Mouse (Mus musculus) stomach, embryonic 14.5 days (tissue): ENCODE results near the gene Slc35b2. TPM values are rescaled to one million over a fixed set of nuclear protein-coding genes. Genes with fewer than 3 reads are reported as not detected.

Source experiments
- ATAC-seq: fragments of 200-750 bp; cut with Nextera tagmentation; 2 replicates; pipeline ENCODE4 v1.8.0; 2017; ENCODE audit warnings: low read depth, moderate TSS enrichment; ENCODE audit not compliant: insufficient number of reproducible peaks, insufficient read depth, low FRiP score
- H3K27ac ChIP-seq: fragments of 300-500 bp; sonication (generic); 2 replicates; pipeline ENCODE4 v1.5.1; 2014; ENCODE audit warnings: mild to moderate bottlenecking, low read length, moderate library complexity, mixed read lengths
- H3K27me3 ChIP-seq: fragments of 300-500 bp; sonication (generic); 2 replicates; pipeline ENCODE4 v1.6.1; 2014; ENCODE audit warnings: low read length, control low read depth, mixed read lengths; ENCODE audit not compliant: control insufficient read depth, insufficient read depth
- H3K36me3 ChIP-seq: fragments of 300-500 bp; sonication (generic); 2 replicates; pipeline ENCODE4 v1.6.1; 2014; ENCODE audit warnings: mild to moderate bottlenecking, control low read depth, low read length, moderate library complexity, mixed read lengths; ENCODE audit not compliant: control insufficient read depth, insufficient read depth
- H3K4me1 ChIP-seq: fragments of 300-500 bp; sonication (generic); 2 replicates; pipeline ENCODE4 v1.6.1; 2014; ENCODE audit warnings: low read length, control low read depth, mixed read lengths; ENCODE audit not compliant: control insufficient read depth, insufficient read depth
- H3K4me2 ChIP-seq: fragments of 300-500 bp; sonication (generic); replicated peaks from 2 replicates; pipeline ENCODE4 v1.6.1; 2014; ENCODE audit warnings: low read depth, low read length, control low read depth
- H3K4me3 ChIP-seq: fragments of 300-500 bp; sonication (generic); 2 replicates; pipeline ENCODE4 v1.5.1; 2014; ENCODE audit warnings: low read depth, low read length, control low read depth
- H3K9ac ChIP-seq: fragments of 300-500 bp; sonication (generic); replicated peaks from 2 replicates; pipeline ENCODE4 v1.6.1; 2014; ENCODE audit warnings: low read depth, mild to moderate bottlenecking, control low read depth, low read length, moderate library complexity, mixed read lengths
- H3K9me3 ChIP-seq: fragments of 300-500 bp; sonication (generic); 2 replicates; pipeline ENCODE4 v1.6.1; 2016; ENCODE audit warnings: low read depth, low read length, control low read depth; ENCODE audit not compliant: control insufficient read depth
- WGBS: fragments of 180-500 bp; shearing (Covaris S2); extraction: QIAGEN DNeasy Blood & Tissue Kit; methylation state at CpG from one replicate; pipeline ENCODE4 v1.1.7; 2014; 5-methylcytosine and 5-hydroxymethylcytosine counted together
- polyA plus RNA-seq: library from polyadenylated mRNA; unstranded; fragments of >200 nt; fragmentation: Nextera tagmentation; extraction: Ambion mirVana; gene quantifications from 2 replicates; pipeline ENCODE4 v1.2.1, GENCODE M21; 2014

Gene Slc35b2
- polyA plus RNA-seq, 1 experiment from 2014 or later = 117 TPM

DNA sequence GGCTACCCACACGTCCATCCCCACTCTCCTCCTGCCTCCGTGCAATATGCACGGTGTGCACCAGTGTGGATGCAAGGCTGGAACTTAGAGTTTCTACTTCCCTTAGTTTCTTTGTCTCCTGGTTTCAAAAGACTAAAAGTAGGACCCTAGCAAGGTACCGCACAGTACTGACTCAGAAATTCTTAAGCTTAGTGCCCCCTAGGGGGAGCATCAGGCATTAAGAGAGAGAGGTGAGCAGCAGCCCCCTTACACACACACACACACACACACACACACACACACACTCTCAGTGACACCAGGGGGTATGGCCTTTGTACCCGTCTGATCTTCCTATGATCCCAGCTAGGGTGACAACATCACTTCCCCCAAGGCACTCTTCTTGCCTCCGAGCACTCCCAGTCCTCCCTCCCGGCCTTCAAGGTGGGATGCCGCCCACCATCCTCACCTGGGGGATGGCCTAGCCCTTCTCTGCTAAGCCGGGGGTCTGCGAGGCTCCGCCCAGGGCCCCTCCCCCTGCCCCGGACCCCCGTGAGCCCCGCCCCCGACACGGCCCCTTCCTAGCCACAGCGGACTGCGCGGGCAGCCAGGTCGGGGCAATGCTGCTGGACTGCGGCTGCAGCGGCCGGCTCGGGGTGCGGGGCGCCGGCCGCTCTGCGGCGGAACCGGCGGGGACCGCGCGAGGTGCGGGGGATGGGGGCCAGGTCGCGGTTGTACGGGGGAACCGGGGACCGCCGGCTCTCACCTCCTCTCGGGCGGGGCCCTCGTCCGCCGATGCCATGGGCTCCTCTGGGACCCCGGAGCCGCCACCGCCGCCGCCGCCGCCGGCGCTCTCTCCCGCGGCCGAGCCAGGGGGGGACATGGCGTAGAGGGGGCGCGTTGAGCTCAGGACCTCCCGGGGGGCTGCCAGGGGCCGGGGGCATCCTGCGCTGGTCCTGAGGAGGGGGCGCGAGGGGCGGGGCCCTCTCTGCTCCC, 14.8 kb upstream of the Slc35b2 start:
- peak overlapping the region; percentile 92 for H3K4me2 ChIP-seq
- WGBS = 3% methylated on average over 56 of the region's 68 CpGs
- 0 out of 2 replicates have a peak, but pooled peaks cover 4% of the 10 kb centered on the region for H3K4me1 ChIP-seq
- H3K9me3 ChIP-seq = no peaks in the 10 kb centered on the region
- H3K27me3 ChIP-seq = peaks cover 33% of the 10 kb centered on the region
- H3K27ac ChIP-seq = peak overlapping the region; percentile 48; the same call in 1 of the 2 replicates
- peak; percentile 19; the same call in 1 of the 2 replicates for ATAC-seq
- H3K9ac ChIP-seq = peak overlapping the region; percentile 71
- no peaks in the 10 kb centered on the region for H3K36me3 ChIP-seq
- H3K4me3 ChIP-seq = peak overlapping the region; percentile 70

DNA sequence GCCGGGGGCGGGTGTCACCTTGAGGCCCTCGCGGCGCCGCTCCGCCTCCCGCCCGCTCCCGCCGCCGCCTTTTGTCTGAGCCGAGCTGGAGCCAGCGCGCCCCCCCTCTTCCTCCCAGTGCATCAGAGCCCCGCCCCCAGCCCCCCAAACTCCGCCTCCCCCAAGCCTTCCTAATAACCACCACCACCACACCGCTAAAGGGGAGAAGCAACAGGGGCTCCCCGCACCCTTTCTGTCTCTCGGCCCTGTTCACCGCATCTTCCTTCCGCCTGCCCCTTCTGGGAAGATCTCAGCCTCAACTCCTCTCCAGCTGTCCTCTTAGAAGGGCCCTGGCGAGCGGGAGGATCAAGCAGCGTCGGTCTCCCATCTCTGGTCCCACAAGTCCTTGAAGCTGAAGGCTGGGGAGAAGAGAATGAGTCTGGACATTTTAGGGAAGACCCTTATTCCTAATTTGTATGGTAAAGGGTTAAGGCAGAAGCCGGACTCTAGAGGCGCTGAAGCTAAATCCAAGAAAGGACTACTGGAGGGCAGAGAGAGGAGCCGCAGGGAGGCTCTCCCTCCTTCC, 14.0 kb upstream of the Slc35b2 start, which contains the start of gene Tmem151b:
Gene Tmem151b, minus strand, starts transcription at position 61 of the 565 bp plus-strand sequence.
- Histone ChIP-seq H3K27me3 (peaks cover 25% of the 10 kb centered on the region), H3K27ac (peak within 1 kb of the TSS; percentile 48; the same call in 1 of the 2 replicates), H3K4me1 (0 out of 2 replicates have a peak, but pooled peaks cover 4% of the 10 kb centered on the region), H3K9ac (peak within 1 kb of the TSS; percentile 71), H3K4me3 (peak within 1 kb of the TSS; percentile 70), H3K9me3 (no peaks in the 10 kb centered on the region), H3K4me2 (peak within 1 kb of the TSS; percentile 92), H3K36me3 (no peaks in the 10 kb centered on the region)
- 2% methylated on average over 11 of the region's 29 CpGs for WGBS
- no peak for ATAC-seq

DNA sequence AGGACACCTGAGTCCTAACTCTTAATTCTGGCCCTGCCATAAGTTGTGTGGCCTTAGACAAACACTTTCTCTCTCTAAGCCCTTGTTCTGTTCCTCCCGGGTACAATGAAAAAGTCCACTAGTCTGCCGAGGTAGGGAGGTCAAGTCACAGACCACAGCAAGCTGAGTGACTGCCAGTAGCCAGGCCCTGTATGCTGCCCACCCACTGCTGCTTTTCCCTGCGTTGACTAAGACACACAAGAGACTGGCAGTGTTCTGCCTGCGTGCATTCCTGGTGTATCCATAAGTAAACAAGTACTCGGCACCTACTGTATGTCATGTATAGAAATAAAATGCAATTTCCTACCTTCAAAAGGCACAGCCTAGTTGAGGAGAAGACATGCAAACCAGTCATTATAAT, 13.4 kb upstream of the Slc35b2 start:
- 15% methylated on average over 5 of the region's 5 CpGs for WGBS

DNA sequence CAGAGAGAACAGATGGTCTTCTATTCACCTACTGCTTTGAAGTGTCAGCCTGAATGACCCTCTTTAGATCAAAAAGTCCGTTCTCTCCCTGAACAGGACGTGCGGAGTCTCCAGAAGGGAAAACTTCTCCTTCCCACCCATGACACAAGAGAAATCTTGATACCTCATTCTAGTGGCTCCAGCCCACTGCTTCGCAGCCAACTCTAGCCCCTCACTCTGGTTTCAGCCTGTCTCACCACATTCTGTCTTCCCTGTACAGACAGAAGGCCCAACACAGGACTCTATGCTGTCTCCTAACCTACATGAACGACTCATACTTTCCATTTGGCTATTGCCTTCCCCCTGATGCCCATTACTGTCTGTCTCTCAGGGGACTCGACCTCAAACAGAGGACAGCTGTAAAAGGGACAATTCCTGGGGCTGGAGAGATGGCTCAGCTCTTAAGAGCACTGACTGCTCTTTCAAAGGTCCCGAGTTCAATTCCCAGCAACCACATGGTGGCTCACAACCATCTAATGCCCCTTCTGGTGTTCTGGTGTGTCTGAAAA, 12.4 kb upstream of the Slc35b2 start:
- Histone ChIP-seq H3K4me2 (no peak overlapping the region), H3K9ac (no peak overlapping the region), H3K4me3 (no peak overlapping the region), H3K27ac (no peak overlapping the region), H3K27me3 (peaks cover 9% of the 10 kb centered on the region; the same call in 1 of the 2 replicates), H3K36me3 (no peaks in the 10 kb centered on the region), H3K9me3 (no peaks in the 10 kb centered on the region), H3K4me1 (0 out of 2 replicates have a peak, but pooled peaks cover 4% of the 10 kb centered on the region)
- no peak for ATAC-seq
- WGBS = 60% methylated on average over 7 of the region's 7 CpGs

More for the DNA sequence above, 13.4 kb upstream of the Slc35b2 start:
- no peak overlapping the region for H3K9ac ChIP-seq
- H3K4me1 ChIP-seq = 0 out of 2 replicates have a peak, but pooled peaks cover 4% of the 10 kb centered on the region
- H3K4me2 ChIP-seq = peak overlapping the region; percentile 92
- H3K27ac ChIP-seq = no peak overlapping the region
- no peaks in the 10 kb centered on the region for H3K9me3 ChIP-seq
- 0 out of 2 replicates have a peak overlapping the region, but pooled peaks have one; percentile 70 for H3K4me3 ChIP-seq
- ATAC-seq = no peak
- H3K36me3 ChIP-seq = no peaks in the 10 kb centered on the region
- peaks cover 20% of the 10 kb centered on the region for H3K27me3 ChIP-seq

DNA sequence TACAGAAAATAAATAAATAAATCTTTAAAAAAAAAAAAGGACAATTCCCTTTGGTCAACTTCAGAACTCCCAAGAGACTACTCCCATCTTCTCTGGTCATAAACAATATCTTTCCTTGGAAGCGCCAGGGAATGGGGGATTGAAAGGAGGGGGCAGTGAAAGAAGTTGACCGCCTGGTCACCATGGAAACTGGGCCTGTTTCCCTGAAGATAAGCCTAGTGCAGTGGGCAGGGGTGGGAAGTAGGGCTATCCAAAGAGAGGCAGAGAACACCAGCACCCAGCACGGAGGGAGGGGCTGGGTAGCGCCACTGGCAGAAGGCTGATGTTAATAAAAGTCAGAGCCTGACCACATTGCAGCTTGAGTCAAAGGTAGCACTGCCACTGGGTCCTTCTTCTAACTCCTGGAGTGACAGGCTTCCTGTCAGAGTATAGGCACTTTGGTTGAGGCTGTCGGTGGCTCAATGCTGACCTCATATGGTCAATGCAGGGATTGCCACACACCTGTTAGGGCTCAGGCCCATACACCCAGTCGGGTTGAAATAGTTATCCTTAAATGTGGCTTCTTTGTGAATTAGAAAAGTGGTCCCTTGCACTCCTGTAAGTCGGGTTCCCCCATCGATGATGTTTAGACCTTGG, 11.7 kb upstream of the Slc35b2 start:
- Histone ChIP-seq H3K36me3 (no peaks in the 10 kb centered on the region), H3K4me3 (no peak overlapping the region), H3K4me1 (peaks cover 4% of the 10 kb centered on the region; the same call in 1 of the 2 replicates), H3K9me3 (no peaks in the 10 kb centered on the region), H3K9ac (no peak overlapping the region), H3K27me3 (peaks cover 3% of the 10 kb centered on the region; the same call in 1 of the 2 replicates), H3K27ac (no peak overlapping the region), H3K4me2 (no peak overlapping the region)
- no peak for ATAC-seq
- WGBS = 4% methylated on average over 8 of the region's 8 CpGs

DNA sequence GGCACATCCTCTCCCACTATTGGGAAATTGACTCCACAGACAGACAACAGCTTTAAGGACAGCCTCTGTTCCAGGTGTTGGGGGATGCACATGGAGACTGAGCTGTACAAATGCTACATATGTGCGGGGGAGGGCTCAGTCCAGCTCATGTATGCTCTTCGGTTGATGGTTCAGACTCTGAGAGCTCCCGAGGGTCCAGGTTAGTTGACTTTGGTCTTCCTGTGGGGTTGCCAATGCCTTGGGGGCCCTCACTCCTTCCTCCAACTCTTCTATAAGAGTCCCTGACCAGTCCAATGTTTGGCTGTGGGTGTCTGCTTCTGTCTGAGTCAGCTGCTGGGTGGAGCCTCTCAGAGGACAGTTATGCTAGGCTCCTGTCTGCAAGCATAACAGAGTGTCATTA, 10.6 kb upstream of the Slc35b2 start:
- no peaks in the 10 kb centered on the region for H3K27me3 ChIP-seq
- no peak overlapping the region for H3K27ac ChIP-seq
- no peak overlapping the region for H3K4me3 ChIP-seq
- WGBS = 70% methylated on average over 3 of the region's 3 CpGs
- H3K36me3 ChIP-seq = no peaks in the 10 kb centered on the region
- H3K4me2 ChIP-seq = no peak overlapping the region
- no peak overlapping the region for H3K9ac ChIP-seq
- no peak for ATAC-seq
- no peaks in the 10 kb centered on the region for H3K9me3 ChIP-seq
- H3K4me1 ChIP-seq = peaks cover 8% of the 10 kb centered on the region; the same call in 1 of the 2 replicates

DNA sequence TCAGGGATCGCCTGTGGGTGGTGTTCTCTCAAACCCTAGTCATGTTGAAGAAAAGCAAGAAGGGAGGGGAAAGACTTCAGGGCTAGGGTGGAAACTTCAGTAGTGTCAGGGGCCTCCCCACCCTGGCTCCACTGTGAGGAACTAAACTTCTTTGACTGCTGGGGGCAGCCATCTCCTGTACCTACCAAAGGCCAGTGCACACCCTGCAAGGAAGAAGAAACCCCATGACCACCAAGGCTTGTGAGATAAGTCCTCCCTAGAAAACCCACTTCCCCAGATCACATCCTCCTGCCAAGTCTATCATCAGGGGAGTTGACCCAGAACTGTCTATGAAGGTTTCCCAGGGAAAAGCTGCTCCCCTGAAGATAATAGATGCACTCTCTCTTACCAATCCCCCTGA, 9.3 kb upstream of the Slc35b2 start:
- 32% methylated on average over 1 of the region's 1 CpGs for WGBS
- no peak overlapping the region for H3K4me3 ChIP-seq
- H3K9me3 ChIP-seq = no peaks in the 10 kb centered on the region
- no peak overlapping the region for H3K27ac ChIP-seq
- H3K27me3 ChIP-seq = no peaks in the 10 kb centered on the region
- H3K36me3 ChIP-seq = no peaks in the 10 kb centered on the region
- no peak overlapping the region for H3K9ac ChIP-seq
- no peak for ATAC-seq
- no peak overlapping the region for H3K4me2 ChIP-seq
- H3K4me1 ChIP-seq = peaks cover 8% of the 10 kb centered on the region; the same call in 1 of the 2 replicates
